Mouse (Mus musculus) cerebellum, adult 18-20 months (tissue): Measurements from ENCODE around the gene Notch1.

Experiments used
- DNase-seq, 2 experiments: peaks; one replicate each; pipeline ENCODE4 v3.0.0; 2021

The Notch1 gene

GRCm38 (mm10) chr2:26529221-26529805 is 12.8 kb upstream of the Notch1 start:
- no peak for DNase-seq

- no peak for DNase-seq
These were observed 10.2 kb upstream of the Notch1 start for GRCm38 (mm10) chr2:26526443-26527257.

GRCm38 (mm10) chr2:26525355-26526018 is 9.0 kb upstream of the Notch1 start:
- DNase-seq, result no peak

GRCm38 (mm10) chr2:26522327-26522726 is 5.9 kb upstream of the Notch1 start:
- DNase-seq, result no peak

GRCm38 (mm10) chr2:26519753-26520152 is 3.3 kb upstream of the Notch1 start:
- DNase-seq, result no peak

- DNase-seq, result no peak
These were observed 524 bp upstream of the Notch1 start for GRCm38 (mm10) chr2:26516987-26517386.

GRCm38 (mm10) chr2:26515335-26515734 is 1.1 kb downstream of the Notch1 start:
- no peak for DNase-seq

- DNase-seq, result no peak
These were observed 3.2 kb downstream of the Notch1 start for GRCm38 (mm10) chr2:26513105-26513745.

- no peak for DNase-seq
These were observed 7.8 kb downstream of the Notch1 start for GRCm38 (mm10) chr2:26508661-26509060.

GRCm38 (mm10) chr2:26507961-26508391 is 8.5 kb downstream of the Notch1 start:
- DNase-seq, result no peak

- DNase-seq, result peak in 1 of 2 experiments; percentile 14
These were observed 9.0 kb downstream of the Notch1 start for GRCm38 (mm10) chr2:26507481-26507886.

- DNase-seq, result no peak
These were observed 9.7 kb downstream of the Notch1 start for GRCm38 (mm10) chr2:26506746-26507280.

GRCm38 (mm10) chr2:26504772-26505480 is 11.5 kb downstream of the Notch1 start:
- DNase-seq, result no peak

- DNase-seq, result no peak
These were observed 12.5 kb downstream of the Notch1 start for GRCm38 (mm10) chr2:26503661-26504575.

GRCm38 (mm10) chr2:26502863-26503631 is 13.4 kb downstream of the Notch1 start:
- no peak for DNase-seq

GRCm38 (mm10) chr2:26502299-26502862 is 14.1 kb downstream of the Notch1 start:
- DNase-seq, result no peak

GRCm38 (mm10) chr2:26501651-26502141 is 14.8 kb downstream of the Notch1 start:
- no peak for DNase-seq

- DNase-seq, result peak in 1 of 2 experiments; percentile 18
These were observed 15.7 kb downstream of the Notch1 start for GRCm38 (mm10) chr2:26500599-26501370.

GRCm38 (mm10) chr2:26500027-26500598 is 16.4 kb downstream of the Notch1 start:
- DNase-seq, result no peak
